Mouse (Mus musculus): ENCODE measurements around the gene Rbfox1. TPM values are rescaled to one million over a fixed set of nuclear protein-coding genes. Genes with fewer than 3 reads are reported as not detected.
A peak's percentile ranks its signal among the peaks of the same experiment; 100 is the strongest.

Gene Rbfox1
- total RNA-seq, 2 experiments from 2014 or later, result 42.1 to 47.4 TPM

- DNase-seq, result peak; percentile 43 to 53
- intact Hi-C loops (cut with DNase I), result no loop called here
Measured at GRCm38 (mm10) chr16:7150201-7150791, 1265.1 kb downstream of the Rbfox1 start.

GRCm38 (mm10) chr16:7152401-7152800 lies 1267.2 kb downstream of the Rbfox1 start:
- no peak for DNase-seq
- intact Hi-C loops (cut with DNase I), result no loop called here

GRCm38 (mm10) chr16:7154671-7155070 lies 1269.5 kb downstream of the Rbfox1 start:
- DNase-seq, result no peak
- intact Hi-C loops (cut with DNase I), result no loop called here

- intact Hi-C loops (cut with DNase I), result no loop called here
- DNase-seq, result no peak
Measured at GRCm38 (mm10) chr16:7158856-7159826, 1274.0 kb downstream of the Rbfox1 start.

- no peak for DNase-seq
- intact Hi-C loops (cut with DNase I), result no loop called here
Measured at GRCm38 (mm10) chr16:7159827-7160217, 1274.7 kb downstream of the Rbfox1 start.

- no peak for DNase-seq
- intact Hi-C loops (cut with DNase I), result no loop called here
Measured at GRCm38 (mm10) chr16:7162168-7162567, 1277.0 kb downstream of the Rbfox1 start.

GRCm38 (mm10) chr16:7163688-7164087 lies 1278.5 kb downstream of the Rbfox1 start:
- intact Hi-C loops (cut with DNase I), result no loop called here
- no peak for DNase-seq

- DNase-seq, result no peak
- intact Hi-C loops (cut with DNase I), result no loop called here
Measured at GRCm38 (mm10) chr16:7164153-7164737, 1279.1 kb downstream of the Rbfox1 start.

GRCm38 (mm10) chr16:7175960-7176359 lies 1290.8 kb downstream of the Rbfox1 start:
- no peak for DNase-seq
- intact Hi-C loops (cut with DNase I), result no loop called here

- intact Hi-C loops (cut with DNase I), result no loop called here
Measured at GRCm38 (mm10) chr16:7187788-7188187, 1302.6 kb downstream of the Rbfox1 start.

GRCm38 (mm10) chr16:7193535-7193934 lies 1308.4 kb downstream of the Rbfox1 start:
- intact Hi-C loops (cut with DNase I), result no loop called here
- DNase-seq, result no peak

More at GRCm38 (mm10) chr16:7187788-7188187, 1302.6 kb downstream of the Rbfox1 start:
- DNase-seq, result peak in 1 of 2 experiments; percentile 8

- intact Hi-C loops (cut with DNase I), result no loop called here
- no peak for DNase-seq
Measured at GRCm38 (mm10) chr16:7197953-7198352, 1312.8 kb downstream of the Rbfox1 start.

- intact Hi-C loops (cut with DNase I), result no loop called here
- DNase-seq, result no peak
Measured at GRCm38 (mm10) chr16:7200239-7200638, 1315.1 kb downstream of the Rbfox1 start.

GRCm38 (mm10) chr16:7201816-7202215 lies 1316.7 kb downstream of the Rbfox1 start:
- intact Hi-C loops (cut with DNase I), result no loop called here
- DNase-seq, result no peak

- intact Hi-C loops (cut with DNase I), result no loop called here
- no peak for DNase-seq
Measured at GRCm38 (mm10) chr16:7206116-7206900, 1321.2 kb downstream of the Rbfox1 start.

- intact Hi-C loops (cut with DNase I), result no loop called here
- no peak for DNase-seq
Measured at GRCm38 (mm10) chr16:7207599-7207998, 1322.4 kb downstream of the Rbfox1 start.

GRCm38 (mm10) chr16:7212756-7213155 lies 1327.6 kb downstream of the Rbfox1 start:
- DNase-seq, result no peak
- intact Hi-C loops (cut with DNase I), result no loop called here

GRCm38 (mm10) chr16:7223265-7223664 lies 1338.1 kb downstream of the Rbfox1 start:
- no peak for DNase-seq
- intact Hi-C loops (cut with DNase I), result no loop called here

- DNase-seq, result no peak
- intact Hi-C loops (cut with DNase I), result no loop called here
Measured at GRCm38 (mm10) chr16:7226000-7226399, 1340.8 kb downstream of the Rbfox1 start.

- intact Hi-C loops (cut with DNase I), result no loop called here
- no peak for DNase-seq
Measured at GRCm38 (mm10) chr16:7228246-7228645, 1343.1 kb downstream of the Rbfox1 start.
